Mouse (Mus musculus) urinary bladder, adult 2 months (tissue): ENCODE results near the gene Atxn2l. TPM values are rescaled to one million over a fixed set of nuclear protein-coding genes. Genes with fewer than 3 reads are reported as not detected.
A peak's percentile ranks its signal among the peaks of the same experiment; 100 is the strongest.

Experiments used
- DNase-seq: peaks from one replicate; pipeline ENCODE4 v3.0.0; 2022; ENCODE audit warnings: low spot score
- polyA plus RNA-seq: library from polyadenylated mRNA; depleted of rRNA; stranded (reverse); fragments of >200 nt; gene quantifications from 2 replicates; pipeline ENCODE4 v1.2.3, GENCODE M21; 2012; rRNA removed

Atxn2l gene
- polyA plus RNA-seq: 59.3 and 76.0 TPM in 2 replicates

GRCm38 (mm10) chr7:126503273-126503878 is at the start of gene Atxn2l:
TSS of gene Atxn2l (minus strand) at chr7:126503437.
- peak; percentile 95 for DNase-seq

- DNase-seq: no peak
Observed at GRCm38 (mm10) chr7:126545631-126546030, 42.4 kb upstream of the Atxn2l start.

- DNase-seq: no peak
Observed at GRCm38 (mm10) chr7:126541661-126542060, 38.4 kb upstream of the Atxn2l start.

- no peak for DNase-seq
Observed at GRCm38 (mm10) chr7:126537820-126538585, 34.8 kb upstream of the Atxn2l start.

GRCm38 (mm10) chr7:126536466-126536865 is 33.2 kb upstream of the Atxn2l start:
- DNase-seq: no peak

GRCm38 (mm10) chr7:126535766-126536165 is 32.5 kb upstream of the Atxn2l start:
- no peak for DNase-seq

- no peak for DNase-seq
Observed at GRCm38 (mm10) chr7:126533434-126533833, 30.2 kb upstream of the Atxn2l start.

- DNase-seq: no peak
Observed at GRCm38 (mm10) chr7:126528166-126528577, 24.9 kb upstream of the Atxn2l start.

- no peak for DNase-seq
Observed at GRCm38 (mm10) chr7:126523316-126523715, 20.1 kb upstream of the Atxn2l start.

GRCm38 (mm10) chr7:126519513-126519912 is 16.3 kb upstream of the Atxn2l start:
- DNase-seq: no peak

GRCm38 (mm10) chr7:126518261-126518941 is 15.2 kb upstream of the Atxn2l start:
- no peak for DNase-seq

GRCm38 (mm10) chr7:126511287-126511686 is 8.1 kb upstream of the Atxn2l start:
- DNase-seq: no peak

GRCm38 (mm10) chr7:126507126-126507778 is 4.0 kb upstream of the Atxn2l start:
- no peak for DNase-seq

GRCm38 (mm10) chr7:126504913-126505312 is 1.7 kb upstream of the Atxn2l start:
- no peak for DNase-seq

GRCm38 (mm10) chr7:126502751-126503150 is 486 bp downstream of the Atxn2l start:
- no peak for DNase-seq

- DNase-seq: peak; percentile 79
Observed at GRCm38 (mm10) chr7:126502023-126502741, 1.1 kb downstream of the Atxn2l start.

GRCm38 (mm10) chr7:126501684-126502022 is 1.6 kb downstream of the Atxn2l start:
- no peak for DNase-seq

GRCm38 (mm10) chr7:126499416-126499815 is 3.8 kb downstream of the Atxn2l start:
- no peak for DNase-seq

GRCm38 (mm10) chr7:126497966-126498365 is 5.3 kb downstream of the Atxn2l start:
- no peak for DNase-seq

- no peak for DNase-seq
Observed at GRCm38 (mm10) chr7:126496475-126496874, 6.8 kb downstream of the Atxn2l start.

GRCm38 (mm10) chr7:126494120-126494519 is 9.1 kb downstream of the Atxn2l start:
- DNase-seq: no peak

- no peak for DNase-seq
Observed at GRCm38 (mm10) chr7:126491973-126492372, 11.3 kb downstream of the Atxn2l start.
